Mouse (Mus musculus) common myeloid progenitor, adult 5-6 weeks (primary cell): ENCODE data around the gene Slc38a2. TPM values are rescaled to one million over a fixed set of nuclear protein-coding genes. Genes with fewer than 3 reads are reported as not detected.

Experiments used
- ATAC-seq: replicated peaks from 2 replicates; pipeline ENCODE4 v1.8.0; 2016; ENCODE audit warnings: low read depth, mild to moderate bottlenecking, moderate TSS enrichment, inconsistent platforms; ENCODE audit not compliant: poor library complexity, severe bottlenecking
- total RNA-seq: library from RNA; stranded (forward); fragments of 200-1000, 187-1606 nt; gene quantifications from 2 replicates; pipeline ENCODE4 v1.2.3, GENCODE M21; 2017

The Slc38a2 gene
- total RNA-seq, 1 experiment from 2014 or later = 103 TPM

DNA sequence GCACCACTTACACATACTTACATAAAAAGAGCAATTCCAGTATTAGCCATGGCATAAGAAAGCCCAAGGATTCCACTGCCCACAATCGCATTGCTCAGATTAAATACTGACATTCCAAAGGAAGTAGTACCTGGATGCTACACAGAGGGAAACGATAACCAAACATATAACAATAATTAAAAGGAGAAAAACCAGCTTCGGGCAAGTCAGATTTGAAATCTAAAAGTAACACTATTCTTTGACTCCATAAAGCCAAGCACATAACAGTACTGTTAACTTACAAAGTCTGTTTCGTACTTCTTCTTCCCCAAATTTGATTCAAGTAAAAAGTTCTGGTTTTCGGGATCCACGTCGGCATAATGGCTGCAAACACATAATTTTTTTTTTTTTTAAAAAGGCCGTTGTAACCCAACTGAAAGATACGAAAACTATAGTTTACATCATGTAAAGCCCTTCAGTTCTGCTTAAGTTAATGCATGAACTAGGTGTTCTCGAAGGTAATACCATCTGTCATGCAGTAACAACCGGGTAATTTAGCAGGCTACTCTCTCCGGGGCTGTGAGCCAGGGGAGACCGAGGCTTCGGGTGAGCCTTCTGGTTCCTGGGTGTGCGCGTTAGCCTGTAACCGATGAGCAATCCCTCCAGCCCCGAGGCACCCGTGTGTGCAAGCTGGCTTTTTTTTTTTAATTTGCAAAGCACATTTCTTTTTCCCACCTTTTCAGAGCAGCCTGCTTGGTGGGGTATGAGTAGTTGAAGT, 1.5 kb downstream of the Slc38a2 start:
- 0 out of 2 replicates have a peak, but pooled peaks have one; percentile 0 for ATAC-seq

DNA sequence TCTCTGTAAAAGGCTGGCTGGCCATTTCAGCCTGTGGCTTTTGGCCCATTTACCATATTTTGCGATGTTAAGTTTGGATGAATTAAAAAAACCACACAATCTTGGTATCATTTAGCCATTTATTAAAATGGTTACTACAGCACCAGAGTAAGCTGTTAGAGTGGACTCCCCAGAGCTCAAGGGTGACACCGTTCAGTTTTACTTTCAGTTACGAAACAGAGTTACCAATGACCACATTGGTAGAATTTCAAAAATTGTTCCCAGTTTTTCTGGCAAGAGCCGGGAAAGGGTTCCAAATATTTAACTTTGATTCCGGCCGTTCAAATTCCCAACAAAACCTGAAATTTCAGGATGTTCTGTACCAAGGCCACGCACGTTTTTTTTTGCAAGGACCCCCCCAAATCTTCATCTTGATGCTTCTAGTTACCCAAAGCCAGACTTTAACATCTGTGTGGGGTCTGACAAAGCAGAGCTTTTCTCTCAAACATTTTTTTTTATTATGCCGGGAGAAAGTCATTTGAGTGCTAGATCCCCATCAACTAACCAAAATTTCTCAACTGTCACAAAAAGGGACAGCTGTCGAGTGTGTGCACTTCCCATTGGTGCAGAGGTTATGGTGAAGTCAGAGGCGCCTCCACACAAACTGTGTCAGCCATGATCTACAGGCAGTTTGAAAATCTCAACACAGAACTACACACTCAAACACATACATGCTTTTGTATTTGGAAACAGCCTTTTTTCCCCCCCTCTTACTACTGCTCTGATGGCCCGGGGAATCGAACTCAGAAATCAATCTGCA, 2.8 kb downstream of the Slc38a2 start:
- no peak for ATAC-seq

DNA sequence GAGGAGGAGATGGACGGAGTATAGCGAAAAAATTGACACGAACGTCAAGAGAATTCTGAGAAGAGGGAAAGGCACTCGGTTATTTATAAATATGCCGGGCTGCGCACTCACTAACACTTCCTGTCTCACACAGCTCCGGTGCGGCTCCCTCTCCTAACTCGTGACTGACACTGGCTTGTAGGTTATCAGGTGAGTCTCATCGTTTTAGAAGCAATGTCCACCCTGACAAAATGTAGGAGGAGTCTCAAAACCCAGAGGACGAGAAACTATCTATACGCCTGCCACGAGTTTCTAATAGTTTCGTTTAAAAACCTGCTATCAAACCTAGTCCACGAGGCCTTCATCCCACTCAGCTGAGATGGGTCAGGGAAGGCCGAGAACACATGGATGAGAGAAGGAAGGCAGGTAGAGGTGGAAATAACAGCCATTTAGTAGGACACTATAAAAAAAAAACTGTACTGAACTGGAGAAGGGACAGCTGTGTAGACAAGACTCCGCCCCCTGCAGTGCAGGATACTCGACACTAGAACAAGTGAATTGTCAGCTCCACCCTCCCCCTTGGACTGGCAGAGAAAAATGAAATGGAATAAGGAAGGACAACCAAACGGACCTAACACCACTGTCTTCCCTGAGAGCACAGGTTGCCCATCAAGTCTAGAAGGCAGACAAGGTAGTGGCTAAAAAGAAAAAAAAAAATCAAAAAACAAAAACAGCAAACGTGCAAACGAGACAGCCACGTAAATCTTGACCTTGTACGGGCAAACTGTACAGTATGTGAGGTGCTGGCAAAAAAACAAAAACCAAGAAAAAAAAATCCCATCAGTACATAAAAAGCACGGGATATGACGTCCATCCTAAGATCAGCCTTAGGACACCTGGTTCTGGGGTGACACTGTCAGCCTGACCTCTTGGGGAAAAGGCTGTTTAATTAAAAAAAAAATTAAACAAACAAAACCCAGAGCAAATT, 3.8 kb downstream of the Slc38a2 start:
- no peak for ATAC-seq

DNA sequence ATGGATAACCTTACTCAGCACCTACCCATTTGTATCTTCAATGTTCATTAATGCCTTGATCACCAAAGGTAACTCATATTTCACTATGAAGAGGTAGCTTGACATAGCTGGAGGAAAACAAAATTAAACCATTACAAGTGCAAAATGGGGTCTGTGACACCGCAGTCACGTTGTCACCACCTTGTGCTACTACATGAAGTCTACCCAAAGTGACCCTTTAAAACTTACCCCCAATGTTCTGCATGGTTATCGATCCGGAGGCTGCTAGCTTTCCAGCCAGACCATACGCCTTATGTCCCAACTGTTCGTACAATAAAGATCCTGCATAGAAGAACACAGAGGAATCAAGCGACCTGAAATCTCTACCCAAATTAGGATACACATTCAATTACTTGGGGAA, 4.5 kb downstream of the Slc38a2 start:
- ATAC-seq = no peak

DNA sequence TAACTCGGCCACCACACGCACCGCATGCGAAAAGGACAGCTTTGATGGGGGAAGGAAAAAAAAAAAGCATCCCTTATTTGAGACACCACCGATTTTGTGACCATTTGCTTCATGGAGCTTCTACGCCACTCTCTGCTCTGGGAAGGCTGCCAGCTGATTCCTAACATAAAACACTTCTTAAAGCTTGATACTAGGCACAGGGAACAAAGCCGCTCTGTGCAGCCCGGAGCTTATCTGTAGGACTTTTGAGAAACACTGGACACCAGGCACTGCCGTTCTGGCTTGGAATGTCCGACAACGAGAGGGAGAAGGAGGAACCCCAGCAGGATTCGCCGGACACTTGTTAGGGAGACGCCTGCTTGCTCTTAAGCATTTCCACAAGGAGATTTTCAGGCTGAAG, 5.8 kb downstream of the Slc38a2 start:
- no peak for ATAC-seq

DNA sequence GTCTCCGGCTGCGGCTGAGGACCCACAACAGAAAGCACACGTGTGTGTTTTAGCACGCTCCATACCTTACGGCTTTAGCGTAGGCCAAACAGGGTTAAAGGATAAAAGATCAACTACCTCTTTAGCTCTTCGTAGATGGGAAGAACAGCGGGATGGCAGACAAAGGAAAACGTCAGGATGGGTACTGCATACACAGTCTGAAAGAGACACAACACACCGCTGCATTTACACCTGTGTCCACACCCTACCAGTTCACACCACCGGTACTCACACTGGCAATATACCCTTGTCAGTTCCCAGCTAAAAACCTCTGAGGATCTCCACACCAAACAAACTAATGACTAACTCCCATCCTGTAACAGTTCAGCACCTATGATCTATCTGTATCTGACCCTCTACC, 7.1 kb downstream of the Slc38a2 start:
- ATAC-seq = no peak

DNA sequence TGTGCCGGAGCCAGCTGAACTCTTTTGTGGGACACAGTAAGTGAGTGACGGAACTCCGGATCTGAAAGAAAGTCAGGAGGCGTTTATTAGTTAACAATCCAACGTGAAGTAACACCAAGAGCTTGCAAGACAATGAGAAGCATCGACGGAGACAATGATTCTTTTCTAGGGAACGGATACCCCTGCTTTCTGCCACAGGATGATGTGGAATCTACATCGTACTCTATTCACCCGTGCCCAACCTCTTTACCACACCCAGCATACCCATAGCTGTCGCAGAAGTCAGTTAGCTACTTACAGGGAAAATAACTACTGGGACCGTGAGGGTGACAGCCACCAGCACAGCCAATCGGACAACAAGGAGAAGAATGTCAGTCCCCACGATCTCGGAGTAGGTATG, 8.1 kb downstream of the Slc38a2 start:
- no peak for ATAC-seq

DNA sequence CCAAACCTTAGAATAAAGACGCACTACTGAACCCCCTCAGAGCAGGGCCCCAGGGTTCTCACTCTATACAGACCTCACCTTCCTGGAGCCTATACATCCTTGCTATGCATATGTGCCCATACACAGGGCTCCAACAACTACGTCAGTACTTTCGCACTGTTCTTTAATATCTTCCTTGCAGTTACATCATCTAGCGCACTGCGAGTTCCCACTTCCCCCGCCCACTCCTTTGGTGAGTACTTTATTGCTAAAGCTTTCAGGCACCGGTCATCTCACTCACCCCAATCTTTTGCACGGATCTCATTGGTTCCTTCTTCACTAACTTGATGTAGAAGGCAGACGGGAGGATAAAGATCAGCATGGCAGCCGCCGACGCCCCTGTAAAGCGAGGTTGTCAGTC, 8.7 kb downstream of the Slc38a2 start:
- no peak for ATAC-seq

DNA sequence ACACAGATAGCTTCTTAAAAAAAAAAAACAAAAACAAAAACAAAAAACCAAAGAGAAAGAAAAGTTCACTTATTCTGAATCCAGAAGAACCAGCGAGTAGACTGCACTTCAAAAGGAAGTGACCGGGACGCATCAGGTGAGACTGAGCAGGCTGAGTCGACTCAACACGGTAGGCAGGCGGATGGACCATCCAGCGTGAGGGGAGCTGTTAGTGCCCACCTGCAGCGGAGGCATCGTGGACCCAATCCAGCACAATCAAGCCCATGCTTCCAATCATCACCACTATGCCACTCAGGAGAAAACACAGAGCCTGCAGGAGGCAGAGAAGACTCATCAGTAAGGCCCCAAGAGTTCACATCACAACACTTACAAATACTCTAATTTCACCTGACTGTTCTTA, 9.6 kb downstream of the Slc38a2 start:
- ATAC-seq = no peak

DNA sequence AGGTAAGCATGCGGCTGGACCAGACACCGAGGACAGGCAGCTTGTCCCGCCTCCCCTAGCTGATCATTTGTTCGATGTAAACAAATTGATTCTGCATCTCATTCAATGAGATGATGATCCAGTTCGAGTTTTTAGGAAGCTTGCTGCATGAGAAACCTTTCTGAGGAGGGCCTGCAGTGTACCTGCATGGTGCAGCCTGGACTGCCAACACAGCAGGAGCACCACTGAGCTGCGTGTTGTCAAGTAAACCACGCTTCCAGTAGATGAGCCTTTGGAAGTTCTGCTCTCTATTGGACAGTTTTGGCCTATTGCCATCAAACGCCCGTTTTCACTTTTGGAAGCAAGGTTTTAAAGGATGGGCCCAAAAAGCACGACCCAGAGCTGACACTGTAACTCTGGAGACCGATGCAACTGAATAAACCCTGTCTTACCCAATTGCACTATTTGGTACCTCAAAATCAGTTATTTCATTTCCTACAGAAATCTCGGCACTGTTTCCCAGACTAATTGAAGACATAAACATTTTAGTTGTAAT, 10.7 kb downstream of the Slc38a2 start:
- no peak for ATAC-seq

DNA sequence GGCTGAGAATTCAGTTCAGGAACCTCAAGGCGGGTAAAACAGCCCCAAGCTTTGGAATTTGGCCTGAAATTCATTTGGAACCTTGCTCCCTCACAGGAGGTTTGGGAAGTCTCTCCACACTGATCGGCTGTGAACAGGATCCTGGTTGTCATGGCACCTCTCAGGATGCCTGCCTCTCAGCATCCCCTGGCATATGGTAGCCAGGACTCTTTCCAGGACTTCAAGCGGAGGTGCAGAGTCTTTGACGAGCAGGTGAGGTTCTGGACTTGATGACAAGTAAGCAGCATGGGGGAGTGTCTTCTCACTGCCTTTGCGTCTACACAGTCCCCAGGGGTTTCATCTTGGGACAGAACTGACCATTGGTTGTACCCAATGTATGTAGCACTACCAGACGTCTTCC, 11.5 kb downstream of the Slc38a2 start:
- no peak for ATAC-seq

DNA sequence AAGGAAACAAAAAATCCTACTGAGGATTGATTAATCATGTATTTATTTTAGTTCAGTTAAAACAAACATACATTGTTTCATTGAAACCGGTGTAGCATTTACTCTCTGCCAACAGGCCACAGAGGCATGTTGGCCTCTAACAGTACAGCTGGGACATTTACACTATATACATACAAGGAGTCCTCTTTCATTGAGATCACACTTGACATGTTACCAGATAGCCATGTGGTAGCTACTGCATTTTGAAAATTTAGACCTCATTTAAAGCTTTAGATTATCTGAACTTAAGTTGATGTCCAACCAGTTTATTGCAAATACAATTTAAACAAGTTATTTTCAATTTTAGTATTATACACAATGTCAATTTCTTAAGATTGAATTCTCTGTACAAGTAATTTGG, 12.2 kb downstream of the Slc38a2 start:
- ATAC-seq = no peak

DNA sequence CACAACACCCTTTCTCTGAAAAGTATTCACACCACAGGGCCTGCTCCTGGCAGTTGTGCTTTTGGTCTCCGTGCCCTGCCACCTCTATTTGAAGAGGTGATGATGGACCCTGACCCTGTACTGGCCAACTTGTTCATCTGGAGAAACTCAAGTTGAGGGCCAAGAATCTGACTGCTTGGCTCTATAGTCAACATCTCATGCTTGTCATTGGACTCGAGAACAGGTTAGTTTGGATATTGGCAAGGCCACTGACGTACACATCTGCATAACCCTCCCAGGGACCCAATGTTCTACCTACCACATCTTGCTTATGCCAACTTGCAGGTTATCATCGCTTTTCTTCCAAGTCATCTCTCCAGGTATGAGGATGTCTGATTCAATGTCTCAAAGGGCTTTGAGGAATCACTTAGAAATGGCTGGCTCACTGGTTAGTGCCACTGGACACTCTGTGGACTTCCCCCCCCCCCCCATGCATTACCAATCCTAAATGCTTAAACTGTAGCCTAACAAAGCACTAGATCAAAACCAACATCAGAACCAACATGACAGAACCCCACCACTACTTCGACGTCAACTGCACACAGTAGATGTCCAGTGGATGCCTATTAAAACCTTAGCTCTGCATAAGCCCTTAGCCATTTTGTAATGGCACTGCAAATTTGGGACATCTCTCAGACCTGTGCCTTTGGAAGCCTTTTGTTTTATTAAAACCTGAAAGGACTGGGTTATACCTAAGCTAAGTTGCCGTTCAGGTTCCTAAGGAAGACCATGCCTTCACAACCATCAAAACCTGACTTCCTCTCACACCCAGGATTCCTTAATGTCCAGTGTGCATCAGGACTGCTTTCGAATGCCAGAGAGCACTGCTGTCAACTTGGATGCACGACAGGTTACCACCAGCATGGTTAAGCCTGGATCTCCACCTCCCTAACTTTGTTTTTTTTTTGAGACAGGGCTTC, 13.1 kb downstream of the Slc38a2 start:
- ATAC-seq = no peak

DNA sequence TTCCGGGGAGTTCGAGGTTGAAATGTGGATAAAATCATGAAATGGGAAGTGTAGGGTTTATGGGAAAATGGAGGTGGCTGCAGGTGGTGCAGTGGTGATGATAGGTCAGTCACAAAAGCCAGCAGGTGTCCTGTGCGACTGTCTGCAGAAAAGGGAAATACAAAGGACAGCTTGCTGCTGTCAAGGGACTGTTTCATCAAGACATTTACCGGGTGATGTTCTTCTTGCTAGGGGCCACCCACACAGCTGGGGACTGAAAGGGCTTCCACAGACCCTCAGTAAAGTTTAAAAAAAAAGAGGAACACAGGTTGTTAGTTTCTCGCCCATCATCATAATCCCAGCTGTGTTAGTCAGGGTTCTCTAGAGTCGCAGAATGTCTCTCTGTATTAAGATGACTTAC, 14.3 kb downstream of the Slc38a2 start:
- peak; percentile 39 for ATAC-seq

DNA sequence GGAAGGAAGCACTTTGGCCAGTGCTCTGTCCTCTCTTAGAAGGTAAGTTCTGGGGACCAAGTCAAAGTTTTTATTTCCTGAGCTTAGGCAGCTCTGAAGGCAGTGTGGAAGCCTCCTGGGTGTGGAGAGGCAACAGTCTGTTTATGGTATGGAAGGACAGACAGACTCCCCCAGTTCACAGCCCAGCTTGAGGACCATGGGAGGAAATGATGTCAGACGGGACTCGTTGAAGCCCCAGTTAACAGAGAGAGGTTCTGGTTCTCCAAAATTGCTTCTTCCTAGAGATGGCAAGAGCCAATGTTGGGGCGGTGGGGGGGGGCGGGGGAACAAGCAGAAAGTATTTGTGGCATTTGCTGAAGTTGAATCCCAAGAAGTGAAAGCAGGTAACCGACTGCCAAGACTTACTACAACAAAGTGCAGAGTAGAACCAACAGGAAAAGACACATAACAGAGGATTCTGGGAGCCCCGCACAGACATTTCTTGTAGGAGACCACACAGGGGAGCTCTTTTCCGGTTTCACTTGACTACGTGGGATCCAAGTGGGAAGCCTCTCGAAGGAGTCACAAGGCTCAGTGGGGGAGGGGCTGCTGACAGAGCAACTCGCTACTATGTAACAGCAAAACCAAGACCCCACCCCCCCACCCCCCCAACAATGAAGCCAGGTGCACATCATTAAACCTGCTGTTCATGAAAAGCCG, 15.2 kb downstream of the Slc38a2 start:
- ATAC-seq = peak; percentile 64

DNA sequence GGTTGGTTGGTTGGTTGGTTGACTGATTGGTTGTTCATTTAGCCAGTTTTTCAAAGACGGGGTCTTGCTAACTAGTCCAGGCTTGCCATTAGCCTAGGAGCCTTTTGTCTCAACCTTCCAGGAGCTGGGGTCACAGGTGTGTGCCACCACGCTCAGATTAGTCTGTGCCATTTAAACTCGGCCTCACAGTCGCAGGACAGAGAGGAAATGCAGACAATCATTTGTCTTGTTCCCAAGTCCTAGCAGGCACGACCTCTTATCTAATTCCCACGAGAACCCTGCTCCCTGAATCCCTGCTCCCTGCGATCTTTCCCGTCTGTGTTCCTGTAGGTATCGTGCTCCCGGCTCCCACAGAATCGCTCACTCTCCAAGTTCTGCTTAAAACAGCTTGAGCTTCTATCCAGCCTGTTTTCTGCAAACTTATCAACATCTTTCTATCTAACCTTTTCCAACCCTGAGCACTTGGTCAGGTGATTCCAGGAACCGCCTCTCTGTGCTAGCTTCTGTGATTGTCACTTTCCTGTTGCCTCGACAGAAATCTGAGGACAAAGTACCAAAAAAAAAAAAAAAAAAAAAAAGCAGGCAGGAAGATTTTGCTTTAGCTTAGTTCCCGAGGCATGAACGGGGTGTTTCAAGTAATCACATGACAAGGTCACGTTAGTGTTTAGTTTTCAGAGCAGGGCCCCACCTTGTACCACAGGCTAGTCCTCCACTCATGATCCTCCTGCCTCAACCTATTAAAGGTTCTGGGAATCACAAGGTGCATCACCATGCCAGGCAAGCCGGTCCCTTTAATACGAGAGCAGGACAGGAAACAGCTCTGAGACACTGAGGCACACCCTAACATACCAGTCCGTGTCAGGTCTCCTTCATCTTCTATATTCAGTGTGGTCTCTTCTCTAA, 20.4 kb downstream of the Slc38a2 start:
- no peak for ATAC-seq

DNA sequence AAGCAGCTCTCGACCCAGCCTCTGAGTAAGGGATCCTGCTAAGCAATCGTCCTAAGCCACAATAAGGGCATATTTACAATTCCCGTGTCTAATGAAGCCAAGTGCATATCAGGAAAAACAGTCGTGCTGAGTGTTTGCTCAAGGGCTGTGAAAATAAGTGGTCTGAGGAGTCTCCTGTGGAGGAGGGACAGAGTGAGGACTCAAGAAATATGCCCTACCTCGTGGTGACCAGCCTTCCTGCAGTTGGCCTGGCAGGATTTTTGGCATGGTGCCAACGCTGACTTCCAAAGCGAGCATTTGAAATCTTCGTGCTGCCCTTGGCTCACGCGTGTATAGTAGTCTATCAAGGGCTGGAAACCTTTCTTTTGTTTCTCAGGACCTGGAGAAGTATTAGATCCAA, 23.0 kb downstream of the Slc38a2 start:
- no peak for ATAC-seq

DNA sequence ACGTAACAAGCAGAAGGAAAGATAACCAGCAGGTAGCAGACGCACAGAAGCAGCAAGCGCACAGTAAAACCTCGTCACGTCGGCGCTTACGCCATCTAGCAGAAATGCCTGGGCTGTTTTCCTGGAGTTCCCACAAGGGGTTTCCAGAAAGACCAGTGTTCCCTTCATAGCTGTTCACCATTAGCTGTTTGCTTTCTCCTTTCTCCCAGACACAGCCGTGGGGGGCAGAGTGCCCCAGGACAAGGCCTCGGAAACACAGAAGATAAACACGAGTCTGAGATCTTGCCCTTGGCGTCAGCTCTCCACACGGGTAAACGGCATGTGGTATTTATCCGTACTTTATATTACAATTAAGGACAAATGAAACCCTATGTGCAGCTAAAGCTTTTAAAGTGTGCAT, 23.8 kb downstream of the Slc38a2 start:
- ATAC-seq = no peak
